Mouse (Mus musculus) limb, embryonic 15.5 days (tissue): Measurements from ENCODE around the gene Mctp2. TPM values are rescaled to one million over a fixed set of nuclear protein-coding genes. Genes with fewer than 3 reads are reported as not detected.
"Not testable (repeated sequence)": the region's sequence is repeated elsewhere in the genome, so short reads cannot be mapped to it uniquely, and the experiment has no call there.

Source experiments
- ATAC-seq: fragments of 200-750 bp; cut with Nextera tagmentation; 2 replicates; pipeline ENCODE4 v1.8.0; 2017; ENCODE audit warnings: low read depth, moderate TSS enrichment; ENCODE audit not compliant: insufficient number of reproducible peaks, low FRiP score, low TSS enrichment
- H3K27ac ChIP-seq: fragments of 300-500 bp; sonication (generic); 2 replicates; pipeline ENCODE4 v1.5.1; 2015; ENCODE audit warnings: moderate library complexity, mild to moderate bottlenecking, inconsistent platforms
- H3K27me3 ChIP-seq: fragments of 300-500 bp; sonication (generic); 2 replicates; pipeline ENCODE4 v1.6.1; 2015; ENCODE audit warnings: inconsistent platforms
- H3K36me3 ChIP-seq: fragments of 300-500 bp; sonication (generic); 2 replicates; pipeline ENCODE4 v1.6.1; 2015; ENCODE audit warnings: inconsistent platforms
- H3K4me1 ChIP-seq: fragments of 300-500 bp; sonication (generic); 2 replicates; pipeline ENCODE4 v1.6.1; 2015; ENCODE audit warnings: inconsistent platforms
- H3K4me2 ChIP-seq: fragments of 300-500 bp; sonication (generic); 2 replicates; pipeline ENCODE4 v1.6.1; 2015; ENCODE audit warnings: mild to moderate bottlenecking, inconsistent platforms
- H3K4me3 ChIP-seq: fragments of 300-500 bp; sonication (generic); 2 replicates; pipeline ENCODE4 v1.5.1; 2015; ENCODE audit warnings: mild to moderate bottlenecking, inconsistent platforms
- H3K9ac ChIP-seq: fragments of 300-500 bp; sonication (generic); 2 replicates; pipeline ENCODE4 v1.6.1; 2015; ENCODE audit warnings: inconsistent platforms
- H3K9me3 ChIP-seq: fragments of 300-500 bp; sonication (generic); 2 replicates; pipeline ENCODE4 v1.6.1; 2016; ENCODE audit warnings: inconsistent platforms
- WGBS: fragments of 180-500 bp; shearing (Covaris S2); methylation state at CpG from one replicate; pipeline ENCODE4 v1.1.7; 2015; 5-methylcytosine and 5-hydroxymethylcytosine counted together
- polyA plus RNA-seq: library from polyadenylated mRNA; unstranded; fragments of >200 nt; fragmentation: Nextera tagmentation; extraction: Ambion mirVana; gene quantifications from 2 replicates; pipeline ENCODE4 v1.2.1, GENCODE M21; 2015

Mctp2 gene
- polyA plus RNA-seq, 1 experiment from 2014 or later: 1.3 TPM

DNA sequence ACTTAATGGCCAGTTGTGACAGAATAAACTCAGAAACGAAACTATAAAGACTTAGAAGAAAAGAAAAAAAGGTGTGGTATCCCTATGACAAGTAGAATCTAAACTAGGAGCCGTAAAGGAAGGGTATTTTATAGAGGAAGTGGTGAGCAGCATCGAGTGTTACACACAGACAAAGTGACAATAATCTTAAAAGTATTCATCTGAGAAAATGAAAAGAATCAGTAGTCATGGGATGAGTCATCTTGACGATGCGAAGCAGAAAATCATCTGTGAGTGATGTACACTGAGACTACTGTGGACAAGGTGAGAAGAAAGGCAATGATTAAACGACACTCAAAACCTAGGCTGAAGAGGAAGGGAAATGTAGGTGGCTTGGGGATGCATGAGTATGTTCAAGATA, 36.4 kb downstream of the Mctp2 start:
- 75% methylated on average over 6 of the region's 6 CpGs for WGBS
- H3K4me3 ChIP-seq: no peak overlapping the region
- no peak overlapping the region for H3K4me2 ChIP-seq
- H3K9me3 ChIP-seq: no peaks in the 10 kb centered on the region
- no peaks in the 10 kb centered on the region for H3K4me1 ChIP-seq
- H3K9ac ChIP-seq: no peak overlapping the region
- no peaks in the 10 kb centered on the region for H3K27me3 ChIP-seq
- no peak for ATAC-seq
- no peak overlapping the region for H3K27ac ChIP-seq
- no peaks in the 10 kb centered on the region for H3K36me3 ChIP-seq

- no peaks in the 10 kb centered on the region for H3K4me1 ChIP-seq
- no peaks in the 10 kb centered on the region for H3K9me3 ChIP-seq
- WGBS: 89% methylated on average over 8 of the region's 8 CpGs
- no peaks in the 10 kb centered on the region for H3K27me3 ChIP-seq
- H3K9ac ChIP-seq: no peak overlapping the region
- no peak overlapping the region for H3K4me3 ChIP-seq
- ATAC-seq: no peak
- no peaks in the 10 kb centered on the region for H3K36me3 ChIP-seq
- H3K4me2 ChIP-seq: no peak overlapping the region
- H3K27ac ChIP-seq: no peak overlapping the region
These were observed 45.4 kb downstream of the Mctp2 start for GRCm38 (mm10) chr7:72260766-72261655.

GRCm38 (mm10) chr7:72259045-72259444, 47.4 kb downstream of the Mctp2 start:
- Histone ChIP-seq H3K4me3 (no peak overlapping the region), H3K4me1 (no peaks in the 10 kb centered on the region), H3K27ac (no peak overlapping the region), H3K9me3 (no peaks in the 10 kb centered on the region), H3K27me3 (no peaks in the 10 kb centered on the region), H3K9ac (no peak overlapping the region), H3K4me2 (no peak overlapping the region), H3K36me3 (no peaks in the 10 kb centered on the region)
- no peak for ATAC-seq
- whole genome bisulfite sequencing: 87% methylated on average over 10 of the region's 10 CpGs

DNA sequence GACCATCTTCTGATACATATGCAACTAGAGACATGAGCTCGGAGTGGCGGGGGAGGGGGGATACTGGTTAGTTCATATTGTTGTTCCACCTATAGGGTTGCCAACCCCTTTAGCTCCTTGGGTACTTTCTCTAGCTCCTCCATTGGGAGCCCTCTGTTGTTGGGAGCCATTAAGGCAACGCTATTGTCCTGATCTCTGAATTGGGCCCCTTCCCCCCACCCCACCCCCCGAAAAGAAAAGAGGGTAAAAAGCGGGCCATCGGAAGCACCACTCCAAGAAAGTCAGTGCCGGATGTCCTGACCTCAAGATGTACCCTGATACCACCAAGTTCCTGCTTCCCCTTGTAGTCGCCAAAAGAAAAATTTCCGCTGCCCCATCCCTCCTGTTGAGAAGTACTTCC, 56.1 kb downstream of the Mctp2 start:
- WGBS: 96% methylated on average over 9 of the region's 9 CpGs
- H3K9me3 ChIP-seq, H3K4me2 ChIP-seq, H3K4me1 ChIP-seq, H3K9ac ChIP-seq, H3K27me3 ChIP-seq, H3K4me3 ChIP-seq, ATAC-seq, H3K27ac ChIP-seq, H3K36me3 ChIP-seq: not testable (repeated sequence)

DNA sequence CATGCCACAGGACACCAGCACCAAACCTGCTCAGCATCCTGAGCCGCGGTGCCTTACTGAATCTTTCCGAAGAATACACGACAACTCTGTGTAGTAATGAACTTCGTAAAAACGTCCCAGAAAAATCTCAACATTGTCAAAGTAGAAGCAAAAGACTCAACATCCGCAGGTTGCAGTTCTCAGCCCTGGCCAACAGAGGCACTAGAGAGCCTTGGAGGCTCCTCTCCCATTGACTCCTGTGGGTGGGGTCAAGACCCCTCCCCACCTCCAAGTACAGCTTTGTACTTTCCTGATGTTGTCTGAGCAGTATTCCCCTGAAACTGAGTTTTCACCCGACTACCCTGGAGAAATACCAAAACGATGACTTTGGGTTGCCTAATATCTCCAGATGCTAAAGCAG, 65.1 kb downstream of the Mctp2 start:
- ATAC-seq: no peak
- H3K4me3 ChIP-seq: no peak overlapping the region
- H3K9me3 ChIP-seq: no peaks in the 10 kb centered on the region
- no peak overlapping the region for H3K4me2 ChIP-seq
- H3K36me3 ChIP-seq: no peaks in the 10 kb centered on the region
- 0 out of 2 replicates have a peak, but pooled peaks cover 3% of the 10 kb centered on the region for H3K27me3 ChIP-seq
- no peak overlapping the region for H3K27ac ChIP-seq
- 91% methylated on average over 9 of the region's 9 CpGs for WGBS
- no peak overlapping the region for H3K9ac ChIP-seq
- no peaks in the 10 kb centered on the region for H3K4me1 ChIP-seq

GRCm38 (mm10) chr7:72239782-72240493, 66.5 kb downstream of the Mctp2 start:
- WGBS: 23% methylated on average over 3 of the region's 3 CpGs
- Histone ChIP-seq H3K4me3 (no peak overlapping the region), H3K36me3 (no peaks in the 10 kb centered on the region), H3K27me3 (0 out of 2 replicates have a peak, but pooled peaks cover 3% of the 10 kb centered on the region), H3K9me3 (no peaks in the 10 kb centered on the region), H3K27ac (no peak overlapping the region), H3K4me1 (no peaks in the 10 kb centered on the region), H3K9ac (no peak overlapping the region), H3K4me2 (no peak overlapping the region)
- no peak for ATAC-seq

GRCm38 (mm10) chr7:72238575-72238974, 67.8 kb downstream of the Mctp2 start:
- Histone ChIP-seq H3K27ac (no peak overlapping the region), H3K4me2 (no peak overlapping the region), H3K9ac (no peak overlapping the region), H3K36me3 (no peaks in the 10 kb centered on the region), H3K4me3 (no peak overlapping the region), H3K27me3 (0 out of 2 replicates have a peak, but pooled peaks cover 3% of the 10 kb centered on the region), H3K4me1 (0 out of 2 replicates have a peak, but pooled peaks cover 2% of the 10 kb centered on the region), H3K9me3 (no peaks in the 10 kb centered on the region)
- ATAC-seq: no peak
- 40% methylated on average over 4 of the region's 4 CpGs for WGBS

GRCm38 (mm10) chr7:72234433-72234998, 71.9 kb downstream of the Mctp2 start:
- no peaks in the 10 kb centered on the region for H3K9me3 ChIP-seq

DNA sequence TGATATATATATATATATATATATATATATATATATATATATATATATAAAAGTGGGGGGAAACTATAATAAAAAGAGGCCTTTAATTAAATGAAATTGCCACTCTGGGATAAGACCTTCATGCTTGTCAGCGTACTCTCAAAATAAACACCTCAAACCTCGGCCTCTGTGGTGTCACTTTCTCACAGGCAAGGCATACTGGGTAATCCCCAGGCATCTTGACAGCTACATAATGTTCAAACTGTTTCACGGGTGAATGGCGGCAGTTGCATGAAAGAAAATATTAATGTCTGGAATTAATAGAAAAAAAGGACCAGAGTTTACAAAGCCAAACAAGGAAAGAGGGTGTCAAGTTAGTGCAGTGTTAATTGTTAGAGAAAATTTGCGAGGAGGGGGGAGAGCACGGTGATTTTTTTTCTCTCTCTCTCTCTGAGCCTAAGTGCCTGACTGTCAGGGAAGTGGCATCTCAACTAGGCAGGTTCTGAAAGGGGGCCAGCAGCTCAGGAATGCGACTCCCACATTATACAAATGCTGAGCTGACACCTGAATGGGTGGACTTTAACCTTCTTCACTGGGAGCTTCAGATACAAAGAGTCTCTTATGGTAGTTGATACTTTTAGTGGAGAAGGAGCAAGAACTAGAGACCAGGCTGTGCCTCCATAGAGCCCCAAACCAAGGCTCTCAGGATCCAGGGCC, 75.1 kb downstream of the Mctp2 start:
- Histone ChIP-seq H3K9ac (no peak overlapping the region), H3K4me2 (no peak overlapping the region), H3K9me3 (no peaks in the 10 kb centered on the region), H3K27ac (no peak overlapping the region), H3K27me3 (0 out of 2 replicates have a peak, but pooled peaks cover 3% of the 10 kb centered on the region), H3K36me3 (no peaks in the 10 kb centered on the region), H3K4me3 (no peak overlapping the region), H3K4me1 (0 out of 2 replicates have a peak, but pooled peaks cover 4% of the 10 kb centered on the region)
- 48% methylated on average over 7 of the region's 7 CpGs for WGBS
- ATAC-seq: no peak

More at GRCm38 (mm10) chr7:72234433-72234998, 71.9 kb downstream of the Mctp2 start:
- Histone ChIP-seq H3K9ac (no peak overlapping the region), H3K36me3 (no peaks in the 10 kb centered on the region), H3K27me3 (0 out of 2 replicates have a peak, but pooled peaks cover 6% of the 10 kb centered on the region), H3K27ac (no peak overlapping the region), H3K4me2 (no peak overlapping the region), H3K4me3 (no peak overlapping the region), H3K4me1 (0 out of 2 replicates have a peak, but pooled peaks cover 4% of the 10 kb centered on the region)
- ATAC-seq: no peak
- WGBS: 22% methylated on average over 6 of the region's 6 CpGs

DNA sequence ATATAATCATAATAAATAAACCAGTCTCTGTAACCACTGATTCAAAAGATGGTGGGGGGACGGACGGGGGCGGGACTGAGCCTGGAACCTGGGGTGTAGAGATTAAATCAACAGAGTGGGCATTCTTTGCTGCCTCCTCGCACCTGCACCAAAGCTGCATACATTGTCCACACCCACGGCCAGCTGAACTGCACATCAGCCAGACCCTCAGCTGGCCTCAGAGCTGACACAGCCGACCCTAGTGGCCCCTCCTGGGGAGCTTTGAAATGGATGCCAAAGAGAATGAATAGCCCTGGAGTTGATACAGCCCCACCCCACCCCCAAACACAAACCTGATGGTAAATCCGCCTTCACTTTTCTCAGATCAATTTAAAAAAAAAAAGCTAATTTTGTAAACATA, 76.5 kb downstream of the Mctp2 start:
- Histone ChIP-seq H3K36me3 (no peaks in the 10 kb centered on the region), H3K27ac (no peak overlapping the region), H3K9me3 (no peaks in the 10 kb centered on the region), H3K27me3 (0 out of 2 replicates have a peak, but pooled peaks cover 3% of the 10 kb centered on the region), H3K4me3 (no peak overlapping the region), H3K4me1 (0 out of 2 replicates have a peak, but pooled peaks cover 4% of the 10 kb centered on the region), H3K9ac (no peak overlapping the region), H3K4me2 (no peak overlapping the region)
- 47% methylated on average over 7 of the region's 7 CpGs for WGBS
- ATAC-seq: no peak

- Histone ChIP-seq H3K4me3 (no peak overlapping the region), H3K4me2 (no peak overlapping the region), H3K27me3 (no peaks in the 10 kb centered on the region), H3K27ac (no peak overlapping the region), H3K9ac (no peak overlapping the region), H3K9me3 (no peaks in the 10 kb centered on the region), H3K36me3 (no peaks in the 10 kb centered on the region), H3K4me1 (no peaks in the 10 kb centered on the region)
- 31% methylated on average over 5 of the region's 5 CpGs for WGBS
- ATAC-seq: no peak
These were observed 82.8 kb downstream of the Mctp2 start for GRCm38 (mm10) chr7:72223558-72223957.
